Mouse (Mus musculus) monocyte, adult 59 days (primary cell): Measurements from ENCODE around the gene Rdx. TPM values are rescaled to one million over a fixed set of nuclear protein-coding genes. Genes with fewer than 3 reads are reported as not detected.

Experiments
- total RNA-seq, 2 experiments: library from RNA; stranded (reverse); gene quantifications; one replicate each; pipeline ENCODE4 v1.2.4; 2023

The Rdx gene
- 10 to 100 TPM; 48.9 to 50.9 TPM for total RNA-seq

GRCm38 (mm10) chr9:52047129-52047820 lies at the start of gene Rdx:
TSS of gene Rdx (plus strand) at chr9:52047173.

Other genes with a start within 250 kb of the Rdx start
- gene Fdx1, start 83.6 kb upstream of the Rdx start, total RNA-seq = 1 to 10 TPM; 7.2 to 8.6 TPM
- gene Zc3h12c, start 121.4 kb downstream of the Rdx start, total RNA-seq = 1 to 10 TPM; 7.1 to 7.4 TPM